Mouse (Mus musculus) intestine, postnatal 0 days (tissue): ENCODE data around the gene Btn1a1. TPM values are rescaled to one million over a fixed set of nuclear protein-coding genes. Genes with fewer than 3 reads are reported as not detected.

Experiments
- ATAC-seq: fragments of 200-750 bp; cut with Nextera tagmentation; 2 replicates; pipeline ENCODE4 v1.8.0; 2017; ENCODE audit warnings: mild to moderate bottlenecking, moderate TSS enrichment, moderate library complexity
- H3K27ac ChIP-seq: fragments of 300-500 bp; sonication (generic); 2 replicates; pipeline ENCODE4 v1.5.1; 2014; ENCODE audit warnings: mild to moderate bottlenecking, low read depth, low read length, moderate library complexity
- H3K27me3 ChIP-seq: fragments of 300-500 bp; sonication (generic); replicated peaks from 2 replicates; pipeline ENCODE4 v1.6.1; 2014; ENCODE audit warnings: low read length, mixed read lengths; ENCODE audit not compliant: control insufficient read depth, insufficient read depth
- H3K36me3 ChIP-seq: fragments of 300-500 bp; sonication (generic); 2 replicates; pipeline ENCODE4 v1.6.1; 2014; ENCODE audit warnings: mild to moderate bottlenecking, moderate library complexity; ENCODE audit not compliant: control insufficient read depth, insufficient read depth
- H3K4me1 ChIP-seq: fragments of 300-500 bp; sonication (generic); replicated peaks from 2 replicates; pipeline ENCODE4 v1.6.1; 2014; ENCODE audit warnings: antibody characterized with exemption, low read length, mixed read lengths; ENCODE audit not compliant: control insufficient read depth, insufficient read depth
- H3K4me2 ChIP-seq: fragments of 300-500 bp; sonication (generic); replicated peaks from 2 replicates; pipeline ENCODE4 v1.6.1; 2014; ENCODE audit warnings: low read depth, mild to moderate bottlenecking, moderate library complexity
- H3K4me3 ChIP-seq: fragments of 300-500 bp; sonication (generic); 2 replicates; pipeline ENCODE4 v1.5.1; 2014; ENCODE audit warnings: low read depth, low read length
- H3K9ac ChIP-seq: fragments of 300-500 bp; sonication (generic); 2 replicates; pipeline ENCODE4 v1.6.1; 2014; ENCODE audit warnings: mild to moderate bottlenecking, low read depth, low read length
- H3K9me3 ChIP-seq: fragments of 300-500 bp; sonication (generic); 2 replicates; pipeline ENCODE4 v1.6.1; 2016; ENCODE audit warnings: mixed run types; ENCODE audit not compliant: control insufficient read depth
- CTCF ChIP-seq: sonication (generic); IDR thresholded peaks from 2 replicates; pipeline ENCODE4 v1.5.1; 2016; ENCODE audit warnings: low read depth, mild to moderate bottlenecking, control low read depth, antibody characterized with exemption, moderate library complexity
- WGBS: fragments of 180-500 bp; shearing (Covaris S2); extraction: QIAGEN DNeasy Blood & Tissue Kit; methylation state at CpG from one replicate; pipeline ENCODE4 v1.1.7; 2014; 5-methylcytosine and 5-hydroxymethylcytosine counted together
- polyA plus RNA-seq: library from polyadenylated mRNA; unstranded; fragments of >200 nt; fragmentation: Nextera tagmentation; extraction: Ambion mirVana; gene quantifications from 2 replicates; pipeline ENCODE4 v1.2.1, GENCODE M21; 2015

Gene Btn1a1
- polyA plus RNA-seq, 1 experiment from 2014 or later, result not detected

GRCm38 (mm10) chr13:23437908-23438307 lies 27.8 kb downstream of the Btn1a1 start:
- WGBS, result under 1% methylated on average over 17 of the region's 17 CpGs
- H3K4me2 ChIP-seq, result peak overlapping the region; percentile 71
- peak overlapping the region; percentile 52; the same call in 1 of the 2 replicates for H3K27ac ChIP-seq
- no peaks in the 10 kb centered on the region for H3K27me3 ChIP-seq
- ATAC-seq, result peak; percentile 70
- peak overlapping the region; percentile 60 for H3K4me3 ChIP-seq
- H3K9me3 ChIP-seq, result no peaks in the 10 kb centered on the region
- H3K9ac ChIP-seq, result peak overlapping the region; percentile 43; the same call in 1 of the 2 replicates
- H3K36me3 ChIP-seq, result no peaks in the 10 kb centered on the region
- TF ChIP-seq CTCF, result no peak
- H3K4me1 ChIP-seq, result no peaks in the 10 kb centered on the region

DNA sequence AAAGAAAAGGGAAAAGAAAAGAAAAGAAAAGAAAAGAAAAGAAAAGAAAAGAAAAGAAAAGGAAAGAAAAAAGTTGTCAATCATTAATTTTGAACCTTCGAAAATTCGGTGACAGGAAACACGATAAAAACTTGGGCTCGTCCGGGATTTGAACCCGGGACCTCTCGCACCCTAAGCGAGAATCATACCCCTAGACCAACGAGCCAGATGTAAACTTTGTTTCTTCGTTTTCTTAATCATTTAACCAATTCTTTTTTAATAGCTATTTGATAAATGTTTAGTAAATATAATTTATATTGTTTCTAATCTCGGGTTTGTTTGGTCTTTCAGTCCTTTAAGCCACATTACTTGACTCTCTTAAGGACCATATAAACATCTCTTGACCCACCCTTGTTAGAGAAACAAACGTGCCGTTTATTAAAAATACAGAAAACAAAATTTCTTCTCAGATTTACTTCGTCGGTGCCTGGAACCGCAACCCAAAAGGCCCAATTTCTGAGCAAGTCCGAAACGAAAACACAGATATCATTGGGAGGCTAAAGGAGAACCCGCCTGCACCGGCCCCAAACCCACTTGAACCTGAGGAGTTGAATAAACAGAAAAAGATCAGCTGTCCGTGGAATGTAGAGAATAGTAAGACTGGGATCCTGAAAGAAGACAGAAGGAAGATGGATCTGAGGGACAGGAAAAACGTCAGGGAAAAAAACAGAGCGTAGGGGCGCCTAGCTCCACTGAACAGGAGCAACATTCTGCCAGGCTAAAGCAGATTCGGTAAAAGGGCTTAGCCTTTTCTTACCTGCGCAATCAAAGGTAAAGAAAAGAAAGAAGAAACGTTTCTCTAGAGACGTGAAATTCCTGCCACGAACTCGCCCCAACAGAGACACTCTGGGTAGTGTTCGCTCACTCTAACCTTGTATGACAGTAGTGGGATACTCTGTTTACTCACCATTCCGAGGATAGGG lies 28.6 kb downstream of the Btn1a1 start:
- WGBS, result under 1% methylated on average over 32 of the region's 32 CpGs
- Histone ChIP-seq H3K9me3 (no peaks in the 10 kb centered on the region), H3K27me3 (no peaks in the 10 kb centered on the region), H3K36me3 (no peaks in the 10 kb centered on the region), H3K9ac (peak overlapping the region; percentile 43), H3K27ac (peak overlapping the region; percentile 52; the same call in 1 of the 2 replicates), H3K4me3 (peak overlapping the region; percentile 60), H3K4me1 (no peaks in the 10 kb centered on the region), H3K4me2 (peak overlapping the region; percentile 71)
- no peak for ATAC-seq
- no peak for TF ChIP-seq CTCF

DNA sequence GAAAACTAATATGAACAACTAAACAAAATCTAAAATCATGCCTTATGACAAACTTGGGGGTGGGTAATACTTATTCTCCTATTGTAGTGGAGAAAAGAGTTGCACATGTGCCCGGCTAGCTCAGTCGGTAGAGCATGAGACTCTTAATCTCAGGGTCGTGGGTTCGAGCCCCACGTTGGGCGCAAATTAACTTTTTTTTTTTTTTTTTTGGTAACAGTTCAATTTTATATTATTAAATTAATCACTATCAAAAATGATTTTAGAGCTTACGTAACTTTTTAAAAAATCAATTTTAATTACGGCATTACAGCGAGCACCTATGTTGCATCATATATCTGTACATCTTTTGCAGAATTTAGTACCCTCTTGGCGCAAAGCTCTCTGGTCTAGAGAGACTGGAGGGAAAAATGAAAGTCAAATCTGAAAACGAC lies 29.5 kb downstream of the Btn1a1 start:
- Histone ChIP-seq H3K27ac (no peak overlapping the region), H3K36me3 (no peaks in the 10 kb centered on the region), H3K4me1 (no peaks in the 10 kb centered on the region), H3K4me2 (peak overlapping the region; percentile 71), H3K9ac (peak overlapping the region; percentile 34; the same call in 1 of the 2 replicates), H3K4me3 (peak overlapping the region; percentile 60), H3K27me3 (no peaks in the 10 kb centered on the region), H3K9me3 (no peaks in the 10 kb centered on the region)
- WGBS, result 2% methylated on average over 11 of the region's 11 CpGs
- no peak for ATAC-seq
- no peak for TF ChIP-seq CTCF

DNA sequence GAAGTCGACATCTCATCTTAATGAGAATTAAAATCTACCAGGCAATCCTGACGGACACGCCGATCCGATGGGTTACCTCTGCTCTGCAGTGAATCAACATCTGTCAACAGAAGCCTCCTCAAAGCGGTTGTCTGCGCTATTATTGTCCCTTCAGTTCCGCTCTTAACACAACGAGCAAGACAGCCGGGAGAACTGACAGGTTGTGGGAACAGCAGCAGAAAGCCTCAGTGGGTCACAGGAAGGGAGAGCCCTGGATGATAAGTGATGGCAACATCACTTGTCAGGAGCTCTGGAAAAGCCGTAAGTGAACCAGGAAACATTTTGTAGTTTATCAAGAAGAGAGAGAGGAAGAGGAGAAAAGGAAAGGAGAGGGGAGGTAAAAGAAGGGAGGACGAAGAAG lies 30.0 kb downstream of the Btn1a1 start:
- no peaks in the 10 kb centered on the region for H3K4me1 ChIP-seq
- WGBS, result 4% methylated on average over 12 of the region's 12 CpGs
- peak overlapping the region; percentile 60 for H3K4me3 ChIP-seq
- H3K9me3 ChIP-seq, result no peaks in the 10 kb centered on the region
- H3K9ac ChIP-seq, result peak overlapping the region; percentile 34; the same call in 1 of the 2 replicates
- no peak for TF ChIP-seq CTCF
- no peak overlapping the region; the same call in 1 of the 2 replicates for H3K27ac ChIP-seq
- no peaks in the 10 kb centered on the region for H3K27me3 ChIP-seq
- no peaks in the 10 kb centered on the region for H3K36me3 ChIP-seq
- ATAC-seq, result no peak
- peak overlapping the region; percentile 71 for H3K4me2 ChIP-seq

DNA sequence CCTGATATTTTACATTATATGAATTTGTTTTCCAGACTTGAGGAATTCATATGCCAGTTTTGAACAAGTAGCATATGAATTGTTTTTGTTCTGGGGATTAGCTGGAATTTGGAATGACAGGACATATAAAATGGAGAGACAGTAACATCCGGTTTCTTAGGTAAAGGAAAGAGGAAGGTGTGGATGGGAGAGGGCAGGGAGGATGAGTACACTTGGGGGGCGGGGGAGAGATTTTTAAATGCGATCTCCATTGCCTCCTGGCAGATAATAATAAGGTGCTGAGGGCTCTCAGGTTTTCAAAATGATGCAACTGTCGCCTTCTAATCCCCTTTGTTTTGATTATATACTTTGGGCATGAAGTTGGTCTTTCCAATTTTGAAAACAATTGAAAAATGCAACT lies 30.5 kb downstream of the Btn1a1 start:
- H3K4me1 ChIP-seq, result no peaks in the 10 kb centered on the region
- no peaks in the 10 kb centered on the region for H3K36me3 ChIP-seq
- H3K4me3 ChIP-seq, result peak overlapping the region; percentile 60
- no peaks in the 10 kb centered on the region for H3K9me3 ChIP-seq
- WGBS, result 21% methylated on average over 4 of the region's 4 CpGs
- TF ChIP-seq CTCF, result no peak
- peak overlapping the region; percentile 34; the same call in 1 of the 2 replicates for H3K9ac ChIP-seq
- no peak overlapping the region for H3K27ac ChIP-seq
- H3K27me3 ChIP-seq, result no peaks in the 10 kb centered on the region
- peak overlapping the region; percentile 71 for H3K4me2 ChIP-seq
- ATAC-seq, result no peak

DNA sequence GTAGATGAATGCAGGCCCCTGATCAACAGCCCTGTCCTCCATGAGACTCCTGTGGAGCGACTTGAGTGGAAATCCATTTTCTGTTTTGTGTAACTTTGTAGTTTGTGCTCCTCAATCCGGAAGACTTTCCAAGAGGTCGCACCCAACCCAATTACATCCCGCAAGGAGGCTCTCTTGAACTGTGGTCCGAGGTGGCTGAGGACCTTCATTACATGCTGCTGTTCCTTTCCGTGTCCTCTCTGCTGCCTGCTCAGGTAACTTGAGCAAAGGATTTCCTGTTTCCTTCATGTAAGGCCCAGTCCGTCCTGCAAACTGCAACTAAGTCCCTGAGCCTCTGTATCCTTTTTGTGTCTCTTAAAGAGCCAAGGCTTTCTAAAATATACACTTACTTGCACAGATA lies 31.3 kb downstream of the Btn1a1 start:
- H3K4me2 ChIP-seq, result peak overlapping the region; percentile 35
- no peak for ATAC-seq
- H3K9ac ChIP-seq, result no peak overlapping the region
- 23% methylated on average over 7 of the region's 7 CpGs for WGBS
- no peaks in the 10 kb centered on the region for H3K36me3 ChIP-seq
- no peaks in the 10 kb centered on the region for H3K9me3 ChIP-seq
- TF ChIP-seq CTCF, result no peak
- 0 out of 2 replicates have a peak overlapping the region, but pooled peaks have one; percentile 16 for H3K27ac ChIP-seq
- H3K4me1 ChIP-seq, result no peaks in the 10 kb centered on the region
- H3K4me3 ChIP-seq, result no peak overlapping the region
- H3K27me3 ChIP-seq, result no peaks in the 10 kb centered on the region
